Mouse (Mus musculus) limb, embryonic 10.5 days (tissue): ENCODE measurements at regions not wholly inside any gene's neighbourhood (a gene's known extent, or its start where the extent isn't known, plus 50 kb on each side); places are given as distances from the start of the nearest gene placed in this dataset.

Experiments
- DNase-seq: peaks from one replicate; pipeline ENCODE4 v3.0.0-alpha.2; 2017; ENCODE audit warnings: low spot score
- H3K27ac ChIP-seq: fragments of 300-500 bp; sonication (generic); 2 replicates; pipeline ENCODE4 v1.5.1; 2016; ENCODE audit warnings: mild to moderate bottlenecking
- H3K27me3 ChIP-seq: fragments of 300-500 bp; sonication (generic); 2 replicates; pipeline ENCODE4 v1.6.1; 2016; ENCODE audit warnings: low read depth, mild to moderate bottlenecking; ENCODE audit not compliant: poor library complexity, severe bottlenecking
- H3K36me3 ChIP-seq: fragments of 300-500 bp; sonication (generic); 2 replicates; pipeline ENCODE4 v1.6.1; 2016; ENCODE audit warnings: mild to moderate bottlenecking, moderate library complexity
- H3K4me1 ChIP-seq: fragments of 300-500 bp; sonication (generic); 2 replicates; pipeline ENCODE4 v1.6.1; 2016
- H3K4me3 ChIP-seq: fragments of 300-500 bp; sonication (generic); 2 replicates; pipeline ENCODE4 v1.5.1; 2016; ENCODE audit warnings: mild to moderate bottlenecking, moderate library complexity
- H3K9me3 ChIP-seq: fragments of 300-500 bp; sonication (generic); replicated peaks from 2 replicates; pipeline ENCODE4 v1.6.1; 2016; ENCODE audit warnings: mild to moderate bottlenecking
- WGBS: fragments of 180-500 bp; shearing (Covaris S2); methylation state at CpG from one replicate; pipeline ENCODE4 v1.1.7; 2016; 5-methylcytosine and 5-hydroxymethylcytosine counted together

GRCm38 (mm10) chr1:144308313-144308712, 59.3 kb upstream of the Rgs1 start:
- no peak overlapping the region for H3K27ac ChIP-seq
- 94% methylated on average over 5 of the region's 5 CpGs for WGBS
- no peaks in the 10 kb centered on the region for H3K27me3 ChIP-seq
- no peaks in the 10 kb centered on the region for H3K9me3 ChIP-seq
- H3K36me3 ChIP-seq, result no peaks in the 10 kb centered on the region
- H3K4me3 ChIP-seq, result no peak overlapping the region
- no peaks in the 10 kb centered on the region for H3K4me1 ChIP-seq
- DNase-seq, result no peak

- no peak overlapping the region for H3K4me3 ChIP-seq
- H3K27me3 ChIP-seq, result no peaks in the 10 kb centered on the region
- WGBS, result 91% methylated on average over 2 of the region's 2 CpGs
- DNase-seq, result no peak
- no peaks in the 10 kb centered on the region for H3K4me1 ChIP-seq
- H3K9me3 ChIP-seq, result no peaks in the 10 kb centered on the region
- no peak overlapping the region for H3K27ac ChIP-seq
- no peaks in the 10 kb centered on the region for H3K36me3 ChIP-seq
These were observed 58.8 kb upstream of the Rgs1 start for GRCm38 (mm10) chr1:144307854-144308285.

GRCm38 (mm10) chr1:144307017-144307853, 58.2 kb upstream of the Rgs1 start:
- H3K36me3 ChIP-seq, result no peaks in the 10 kb centered on the region
- H3K27me3 ChIP-seq, result no peaks in the 10 kb centered on the region
- H3K9me3 ChIP-seq, result no peaks in the 10 kb centered on the region
- no peak overlapping the region for H3K27ac ChIP-seq
- no peak for DNase-seq
- H3K4me3 ChIP-seq, result no peak overlapping the region
- 88% methylated on average over 7 of the region's 7 CpGs for WGBS
- no peaks in the 10 kb centered on the region for H3K4me1 ChIP-seq

GRCm38 (mm10) chr1:144306284-144306683, 57.2 kb upstream of the Rgs1 start:
- no peaks in the 10 kb centered on the region for H3K9me3 ChIP-seq
- no peak overlapping the region for H3K27ac ChIP-seq
- 78% methylated on average over 2 of the region's 2 CpGs for WGBS
- H3K4me1 ChIP-seq, result no peaks in the 10 kb centered on the region
- H3K27me3 ChIP-seq, result no peaks in the 10 kb centered on the region
- no peak for DNase-seq
- no peak overlapping the region for H3K4me3 ChIP-seq
- no peaks in the 10 kb centered on the region for H3K36me3 ChIP-seq

GRCm38 (mm10) chr1:144300670-144301069, 51.6 kb upstream of the Rgs1 start:
- H3K4me1 ChIP-seq, result no peaks in the 10 kb centered on the region
- 95% methylated on average over 2 of the region's 2 CpGs for WGBS
- no peak overlapping the region for H3K27ac ChIP-seq
- H3K4me3 ChIP-seq, result no peak overlapping the region
- no peaks in the 10 kb centered on the region for H3K27me3 ChIP-seq
- no peak for DNase-seq
- H3K36me3 ChIP-seq, result no peaks in the 10 kb centered on the region
- no peaks in the 10 kb centered on the region for H3K9me3 ChIP-seq
